Mouse (Mus musculus): ENCODE measurements around the gene Taar3. TPM values are rescaled to one million over a fixed set of nuclear protein-coding genes. Genes with fewer than 3 reads are reported as not detected.

The Taar3 gene
- polyA plus RNA-seq, 1 experiment from 2014 or later, result not detected

DNA sequence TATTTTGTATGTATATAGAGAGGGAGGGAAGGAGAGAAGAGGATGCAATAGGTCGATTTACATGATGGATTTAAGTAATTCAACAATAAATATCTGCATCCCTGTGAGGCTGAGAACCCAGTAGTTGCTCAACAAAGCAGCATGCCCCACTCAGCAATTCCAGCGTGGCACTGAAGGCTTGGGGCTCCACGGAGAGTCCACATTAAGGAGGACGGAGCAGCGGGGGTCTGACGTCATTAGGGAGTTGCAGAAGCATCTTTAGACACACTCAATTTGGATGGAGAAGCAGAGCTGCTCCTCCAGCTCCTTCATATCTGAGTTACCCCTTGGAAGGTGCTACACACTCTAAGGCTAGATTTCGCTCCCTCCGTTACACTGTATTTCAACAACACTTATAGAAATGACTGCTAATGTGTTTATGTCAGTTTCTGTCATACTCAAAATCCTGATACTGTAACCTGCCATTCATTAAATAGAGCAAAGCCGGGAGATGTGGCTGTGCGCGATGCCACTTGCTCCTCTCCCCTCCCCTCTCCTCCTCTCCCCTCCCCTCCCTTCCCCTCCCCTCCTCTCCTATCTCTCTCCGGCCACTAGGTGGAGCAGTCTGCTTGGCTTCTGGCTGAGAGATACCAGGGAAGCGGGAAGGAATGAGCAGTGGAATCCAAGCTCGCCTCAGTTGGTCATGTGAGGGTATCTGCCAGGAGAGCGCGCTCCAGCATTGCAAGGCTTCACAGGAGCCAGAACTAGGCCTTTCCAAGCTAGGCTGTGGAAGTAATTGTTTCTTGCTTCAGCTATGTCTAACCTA, 29.7 kb downstream of the Taar3 start:
- Histone ChIP-seq H3K4me1 (replicated peaks; ENCODE audit: control insufficient read depth, insufficient read depth, low read length) (no peaks in the 10 kb centered on the region), H3K36me3 (ENCODE audit: control insufficient read depth, insufficient read depth, low read length) (no peaks in the 10 kb centered on the region), H3K4me3 (ENCODE audit: low read depth, low read length) (no peak overlapping the region), H3K4me2 (ENCODE audit: low read length) (no peak overlapping the region), H3K27ac (ENCODE audit: low read depth) (no peak overlapping the region), H3K9ac (ENCODE audit: low read length) (no peak overlapping the region), H3K9me3 (ENCODE audit: control insufficient read depth, low read length) (no peaks in the 10 kb centered on the region), H3K27me3 (replicated peaks; ENCODE audit: control insufficient read depth, insufficient read depth, low read length) (no peaks in the 10 kb centered on the region)
- DNase-seq (ENCODE audit: low spot score) (peak; percentile 71), ATAC-seq (replicated peaks; ENCODE audit: low FRiP score, low TSS enrichment, low read depth) (peak; percentile 50; the same call in 1 of the 2 replicates)
- 45% methylated on average over 16 of the region's 16 CpGs for WGBS

DNA sequence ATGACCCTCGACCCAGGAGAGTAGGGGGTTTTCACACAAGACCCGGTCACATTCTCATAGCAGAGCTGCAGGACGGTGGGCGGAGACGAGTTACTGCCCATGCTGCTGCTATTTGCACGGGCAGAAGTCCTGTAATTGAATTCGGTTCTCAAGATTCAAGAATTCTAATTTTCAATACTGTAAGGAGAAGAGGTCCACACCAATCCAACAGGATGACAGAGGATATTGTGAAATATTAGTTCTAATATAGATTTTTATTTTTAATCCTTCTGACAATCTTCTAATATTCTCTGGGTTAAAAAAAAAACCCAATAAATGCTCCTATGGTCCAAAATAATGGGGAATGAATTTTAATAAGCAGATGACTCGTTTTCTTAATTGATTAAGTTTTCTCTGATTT, 36.2 kb downstream of the Taar3 start, which contains the start of gene Taar6:
Taar6 (minus strand) TSS at position 101 of the 400 bp plus-strand sequence.
- Histone ChIP-seq H3K4me1 (replicated peaks; ENCODE audit: control insufficient read depth, insufficient read depth, low read length) (no peaks in the 10 kb centered on the region), H3K9me3 (ENCODE audit: control insufficient read depth, low read length) (no peaks in the 10 kb centered on the region), H3K4me2 (ENCODE audit: low read length) (no peak within 1 kb of the TSS), H3K9ac (ENCODE audit: low read length) (no peak within 1 kb of the TSS), H3K27me3 (replicated peaks; ENCODE audit: control insufficient read depth, insufficient read depth, low read length) (no peaks in the 10 kb centered on the region), H3K4me3 (ENCODE audit: low read depth, low read length) (no peak within 1 kb of the TSS), H3K27ac (ENCODE audit: low read depth) (no peak within 1 kb of the TSS), H3K36me3 (ENCODE audit: control insufficient read depth, insufficient read depth, low read length) (no peaks in the 10 kb centered on the region)
- DNase-seq (ENCODE audit: low spot score), result no peak
- no peak for ATAC-seq (replicated peaks; ENCODE audit: low FRiP score, low TSS enrichment, low read depth)
- 69% methylated on average over 8 of the region's 8 CpGs for WGBS

DNA sequence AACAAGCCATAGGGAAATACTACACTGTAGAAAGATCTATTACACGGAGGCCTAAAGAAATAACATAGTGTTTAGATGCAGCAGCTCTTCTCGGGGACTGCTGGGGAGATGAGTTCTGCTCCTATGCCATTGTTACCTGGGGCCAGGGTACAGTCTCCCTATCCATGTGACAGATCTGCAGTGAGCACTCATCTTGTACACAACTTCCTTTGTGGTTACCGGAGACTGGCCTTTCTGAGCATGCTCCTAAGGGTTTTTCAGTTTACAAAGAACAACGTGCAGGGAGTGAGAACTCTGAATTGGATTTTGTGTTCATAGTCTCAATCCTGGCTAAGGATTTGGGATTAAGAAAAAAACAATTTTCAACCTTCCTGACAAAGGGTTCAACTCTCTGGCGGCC, 37.1 kb downstream of the Taar3 start:
- no peaks in the 10 kb centered on the region for H3K4me1 ChIP-seq (replicated peaks; ENCODE audit: control insufficient read depth, insufficient read depth, low read length)
- 79% methylated on average over 5 of the region's 5 CpGs for WGBS
- H3K36me3 ChIP-seq (ENCODE audit: control insufficient read depth, insufficient read depth, low read length), result no peaks in the 10 kb centered on the region
- H3K27ac ChIP-seq (ENCODE audit: low read depth), result no peak overlapping the region
- H3K9ac ChIP-seq (ENCODE audit: low read length), result no peak overlapping the region
- H3K4me2 ChIP-seq (ENCODE audit: low read length), result no peak overlapping the region
- DNase-seq (ENCODE audit: low spot score), result no peak
- H3K9me3 ChIP-seq (ENCODE audit: control insufficient read depth, low read length), result no peaks in the 10 kb centered on the region
- H3K4me3 ChIP-seq (ENCODE audit: low read depth, low read length), result no peak overlapping the region
- H3K27me3 ChIP-seq (replicated peaks; ENCODE audit: control insufficient read depth, insufficient read depth, low read length), result no peaks in the 10 kb centered on the region
- ATAC-seq (replicated peaks; ENCODE audit: low FRiP score, low TSS enrichment, low read depth), result no peak

GRCm38 (mm10) chr10:23993381-23993780, 44.0 kb downstream of the Taar3 start, which contains the start of gene Taar7a:
Taar7a (minus strand) TSS chr10:23993481.
- 86% methylated on average over 3 of the region's 3 CpGs for WGBS
- Histone ChIP-seq H3K27me3 (replicated peaks; ENCODE audit: control insufficient read depth, insufficient read depth, low read length) (no peaks in the 10 kb centered on the region), H3K9ac (ENCODE audit: low read length) (no peak within 1 kb of the TSS), H3K36me3 (ENCODE audit: control insufficient read depth, insufficient read depth, low read length) (no peaks in the 10 kb centered on the region), H3K4me3 (ENCODE audit: low read depth, low read length) (no peak within 1 kb of the TSS), H3K9me3 (ENCODE audit: control insufficient read depth, low read length) (no peaks in the 10 kb centered on the region), H3K4me2 (ENCODE audit: low read length) (no peak within 1 kb of the TSS), H3K27ac (ENCODE audit: low read depth) (no peak within 1 kb of the TSS), H3K4me1 (replicated peaks; ENCODE audit: control insufficient read depth, insufficient read depth, low read length) (no peaks in the 10 kb centered on the region)
- ATAC-seq (replicated peaks; ENCODE audit: low FRiP score, low TSS enrichment, low read depth), result no peak
- no peak for DNase-seq (ENCODE audit: low spot score)

DNA sequence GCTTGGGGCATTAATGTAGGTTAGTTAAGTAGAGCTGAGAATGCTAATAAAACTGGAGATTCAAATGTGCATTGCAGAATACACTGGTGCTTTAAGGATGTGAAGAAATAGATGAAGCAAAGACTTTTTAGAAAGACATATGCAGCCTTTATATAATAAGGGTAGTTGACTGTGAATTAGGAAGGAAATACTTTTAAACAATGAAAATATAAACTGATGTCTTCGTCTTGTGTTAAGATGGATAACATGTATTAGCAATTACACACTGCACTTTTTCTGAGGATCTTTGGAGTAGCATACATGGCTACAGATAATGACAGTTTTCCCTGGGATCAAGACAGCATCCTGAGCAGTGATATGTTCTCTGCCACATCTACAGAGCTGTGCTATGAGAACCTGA, 50.3 kb downstream of the Taar3 start, which contains the start of gene Taar7b:
Taar7b (plus strand) TSS at position 301 of the 400 bp plus-strand sequence.
- Histone ChIP-seq H3K4me3 (ENCODE audit: low read depth, low read length) (no peak within 1 kb of the TSS), H3K27me3 (replicated peaks; ENCODE audit: control insufficient read depth, insufficient read depth, low read length) (no peaks in the 10 kb centered on the region), H3K36me3 (ENCODE audit: control insufficient read depth, insufficient read depth, low read length) (no peaks in the 10 kb centered on the region), H3K9ac (ENCODE audit: low read length) (no peak within 1 kb of the TSS), H3K4me1 (replicated peaks; ENCODE audit: control insufficient read depth, insufficient read depth, low read length) (no peaks in the 10 kb centered on the region), H3K27ac (ENCODE audit: low read depth) (no peak within 1 kb of the TSS), H3K4me2 (ENCODE audit: low read length) (no peak within 1 kb of the TSS), H3K9me3 (ENCODE audit: control insufficient read depth, low read length) (no peaks in the 10 kb centered on the region)
- DNase-seq (ENCODE audit: low spot score) (no peak), ATAC-seq (replicated peaks; ENCODE audit: low FRiP score, low TSS enrichment, low read depth) (no peak)
- 76% methylated on average over 1 of the region's 1 CpGs for WGBS

Other genes with a start within 250 kb of the Taar3 start
- gene Rps12, start 162.3 kb upstream of the Taar3 start, polyA plus RNA-seq (2014; fragmentation: Nextera tagmentation; extraction: Ambion mirVana), result 270 and 302 TPM in 2 replicates
- 16.3 and 17.8 TPM in 2 replicates for gene Slc18b1, start 152.6 kb upstream of the Taar3 start, polyA plus RNA-seq (2014; fragmentation: Nextera tagmentation; extraction: Ambion mirVana)
- gene Vnn3, start 98.1 kb upstream of the Taar3 start, polyA plus RNA-seq (2014; fragmentation: Nextera tagmentation; extraction: Ambion mirVana), result 0.12 TPM in 1 of 2 replicates, not detected in the other
- gene Vnn1, start 54.9 kb upstream of the Taar3 start, polyA plus RNA-seq (2014; fragmentation: Nextera tagmentation; extraction: Ambion mirVana), result 2.6 and 2.9 TPM in 2 replicates
- not detected in 2 replicates for gene Taar1, start 29.2 kb upstream of the Taar3 start, polyA plus RNA-seq (2014; fragmentation: Nextera tagmentation; extraction: Ambion mirVana)
- 0.42 TPM in 1 of 2 replicates, not detected in the other for gene Taar2, start 11.0 kb upstream of the Taar3 start, polyA plus RNA-seq (2014; fragmentation: Nextera tagmentation; extraction: Ambion mirVana)
- gene Taar4, start 10.9 kb downstream of the Taar3 start, polyA plus RNA-seq (2014; fragmentation: Nextera tagmentation; extraction: Ambion mirVana), result not detected in 2 replicates
- gene Taar5, start 21.1 kb downstream of the Taar3 start, polyA plus RNA-seq (2014; fragmentation: Nextera tagmentation; extraction: Ambion mirVana), result not detected in 2 replicates
- not detected in 2 replicates for gene Taar6, start 36.1 kb downstream of the Taar3 start, polyA plus RNA-seq (2014; fragmentation: Nextera tagmentation; extraction: Ambion mirVana)
- gene Taar7a, start 43.9 kb downstream of the Taar3 start, polyA plus RNA-seq (2014; fragmentation: Nextera tagmentation; extraction: Ambion mirVana), result not detected in 2 replicates
- not detected in 2 replicates for gene Taar7b, start 50.4 kb downstream of the Taar3 start, polyA plus RNA-seq (2014; fragmentation: Nextera tagmentation; extraction: Ambion mirVana)
- not detected in 2 replicates for gene Taar7d, start 77.7 kb downstream of the Taar3 start, polyA plus RNA-seq (2014; fragmentation: Nextera tagmentation; extraction: Ambion mirVana)
- gene Taar7e, start 88.1 kb downstream of the Taar3 start, polyA plus RNA-seq (2014; fragmentation: Nextera tagmentation; extraction: Ambion mirVana), result not detected in 2 replicates
- not detected in 2 replicates for gene Taar7f, start 100.0 kb downstream of the Taar3 start, polyA plus RNA-seq (2014; fragmentation: Nextera tagmentation; extraction: Ambion mirVana)
- not detected in 2 replicates for gene Taar8a, start 126.9 kb downstream of the Taar3 start, polyA plus RNA-seq (2014; fragmentation: Nextera tagmentation; extraction: Ambion mirVana)
- gene Taar8b, start 142.7 kb downstream of the Taar3 start, polyA plus RNA-seq (2014; fragmentation: Nextera tagmentation; extraction: Ambion mirVana), result not detected in 2 replicates
- not detected in 2 replicates for gene Taar8c, start 152.4 kb downstream of the Taar3 start, polyA plus RNA-seq (2014; fragmentation: Nextera tagmentation; extraction: Ambion mirVana)
- gene Taar9, start 160.0 kb downstream of the Taar3 start, polyA plus RNA-seq (2014; fragmentation: Nextera tagmentation; extraction: Ambion mirVana), result not detected in 2 replicates
- gene Stx7, start 199.7 kb downstream of the Taar3 start, polyA plus RNA-seq (2014; fragmentation: Nextera tagmentation; extraction: Ambion mirVana), result 91.8 and 100 TPM in 2 replicates